Mouse (Mus musculus) liver, embryonic 14.5 days (tissue): ENCODE data around the gene Cep78. TPM values are rescaled to one million over a fixed set of nuclear protein-coding genes. Genes with fewer than 3 reads are reported as not detected.
A peak's percentile ranks its signal among the peaks of the same experiment; 100 is the strongest.

Experiments
- ATAC-seq: fragments of 200-750 bp; cut with Nextera tagmentation; 2 replicates; pipeline ENCODE4 v1.8.0; 2017; ENCODE audit warnings: moderate number of reproducible peaks, mild to moderate bottlenecking, moderate library complexity; ENCODE audit not compliant: insufficient read depth
- DNase-seq, 3 experiments: peaks; one replicate each; pipeline ENCODE4 v3.0.0-alpha.2; 2012 to 2013; ENCODE audit warnings: low read depth in 3 of 3, low spot score in 3 of 3
- H3K27ac ChIP-seq: fragments of 300-500 bp; sonication (generic); 2 replicates; pipeline ENCODE4 v1.5.1; 2014; ENCODE audit warnings: moderate library complexity, mild to moderate bottlenecking, control low read depth, inconsistent platforms
- H3K27me3 ChIP-seq: fragments of 300-500 bp; sonication (generic); 2 replicates; pipeline ENCODE4 v1.6.1; 2014; ENCODE audit warnings: mild to moderate bottlenecking, low read length, moderate library complexity; ENCODE audit not compliant: control insufficient read depth, insufficient read depth
- H3K36me3 ChIP-seq: fragments of 300-500 bp; sonication (generic); replicated peaks from 2 replicates; pipeline ENCODE4 v1.6.1; 2014; ENCODE audit warnings: low read depth; ENCODE audit not compliant: control insufficient read depth, insufficient read depth
- H3K4me1 ChIP-seq, 2 experiments: fragments of 200-500 bp in 1 of 2; fragments of 300-500 bp in 1 of 2; sonication (generic) in 1 of 2; replicated peaks; 2 replicates each; pipeline ENCODE4 v1.6.1; 2012 to 2014; ENCODE audit warnings: antibody characterized with exemption in 1 of 2, inconsistent platforms in 1 of 2, low read length in 1 of 2; ENCODE audit not compliant: control insufficient read depth in 2 of 2, insufficient read depth in 2 of 2
- H3K4me2 ChIP-seq: fragments of 300-500 bp; sonication (generic); 2 replicates; pipeline ENCODE4 v1.6.1; 2014; ENCODE audit warnings: low read depth, mild to moderate bottlenecking, control low read depth, moderate library complexity
- H3K4me3 ChIP-seq, 2 experiments: fragments of 200-500 bp in 1 of 2; fragments of 300-500 bp in 1 of 2; sonication (generic) in 1 of 2; 2 replicates each; pipeline ENCODE4 v1.5.1; 2012 to 2014; ENCODE audit warnings: low read depth in 2 of 2, low read length in 2 of 2, mild to moderate bottlenecking in 2 of 2, control low read depth in 1 of 2, inconsistent platforms in 1 of 2, moderate library complexity in 1 of 2; ENCODE audit not compliant: insufficient read depth in 1 of 2
- H3K9ac ChIP-seq: fragments of 300-500 bp; sonication (generic); replicated peaks from 2 replicates; pipeline ENCODE4 v1.6.1; 2014; ENCODE audit warnings: mild to moderate bottlenecking, control low read depth, moderate library complexity
- H3K9me3 ChIP-seq: fragments of 300-500 bp; sonication (generic); 2 replicates; pipeline ENCODE4 v1.6.1; 2016; ENCODE audit warnings: low read length, mixed read lengths; ENCODE audit not compliant: control insufficient read depth
- CTCF ChIP-seq: IDR thresholded peaks from 2 replicates; pipeline ENCODE4 v1.5.1; 2016; ENCODE audit warnings: antibody characterized with exemption, low read depth, control low read depth
- EP300 ChIP-seq: IDR thresholded peaks from 2 replicates; pipeline ENCODE4 v1.6.1; 2016; ENCODE audit warnings: antibody characterized with exemption, low read depth
- WGBS: fragments of 180-500 bp; shearing (Covaris S2); extraction: QIAGEN DNeasy Blood & Tissue Kit; methylation state at CpG from one replicate; pipeline ENCODE4 v1.1.7; 2014; ENCODE audit not compliant: insufficient replicate concordance; 5-methylcytosine and 5-hydroxymethylcytosine counted together
- polyA plus RNA-seq, 2 experiments: library from polyadenylated mRNA; depleted of rRNA in 1 of 2; stranded (reverse) in 1 of 2; unstranded in 1 of 2; fragments of >200 nt; fragmentation: Nextera tagmentation in 1 of 2; extraction: Ambion mirVana in 1 of 2; gene quantifications; 2 replicates each; pipeline versions ENCODE4 v1.2.1 to v1.2.3; 2012 to 2014

Cep78 gene
- polyA plus RNA-seq, 2 experiments: 5.1 to 8.7 TPM

DNA sequence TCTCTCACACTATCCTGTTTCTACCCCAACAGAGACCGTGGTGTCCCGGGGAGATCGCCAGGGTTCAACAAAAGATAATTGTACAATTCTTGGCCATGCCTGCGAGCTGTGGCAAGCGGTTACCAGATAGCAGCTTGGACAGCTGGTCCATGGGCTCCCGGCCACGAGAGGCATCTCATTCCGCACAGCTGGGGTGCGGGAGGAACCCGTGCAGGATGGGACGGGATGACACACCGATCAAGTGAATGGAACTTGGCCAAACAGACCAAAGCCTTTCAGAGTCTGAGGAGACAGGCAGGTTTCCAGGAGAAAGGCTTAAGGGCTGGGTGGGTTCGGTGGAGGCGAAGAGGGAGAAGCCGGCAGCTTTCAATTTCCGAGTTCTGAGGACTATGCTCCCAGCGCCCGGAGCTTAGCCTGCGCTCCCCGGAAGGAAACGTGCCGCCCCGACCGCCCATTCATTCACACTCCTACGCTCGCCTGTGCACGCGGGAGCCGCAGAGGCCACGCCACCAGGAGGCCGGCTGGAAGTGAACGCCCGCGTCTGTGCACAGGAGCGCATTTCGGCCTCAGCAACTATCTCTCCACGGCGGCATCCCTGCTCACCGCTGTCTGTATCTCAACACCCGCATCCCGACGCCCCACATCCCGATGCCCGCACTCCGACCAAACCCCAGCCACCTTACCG is 60.5 kb downstream of the Cep78 start:
- peaks cover 6 to 12% of the 10 kb centered on the region in 2 experiments; a peak in 3 of 4 replicates for H3K4me1 ChIP-seq
- H3K36me3 ChIP-seq: peaks cover 9% of the 10 kb centered on the region
- H3K4me3 ChIP-seq: peak overlapping the region; percentile 80 to 90
- ATAC-seq (peak; percentile 75), DNase-seq (peak in 1 of 3 experiments; percentile 46)
- H3K9me3 ChIP-seq: no peaks in the 10 kb centered on the region
- H3K27ac ChIP-seq: peak overlapping the region; percentile 62
- H3K9ac ChIP-seq: peak overlapping the region; percentile 80
- TF ChIP-seq EP300: no peak
- peak; percentile 42 for TF ChIP-seq CTCF
- under 1% methylated on average over 46 of the region's 46 CpGs for WGBS
- H3K4me2 ChIP-seq: peak overlapping the region; percentile 93
- no peaks in the 10 kb centered on the region for H3K27me3 ChIP-seq

DNA sequence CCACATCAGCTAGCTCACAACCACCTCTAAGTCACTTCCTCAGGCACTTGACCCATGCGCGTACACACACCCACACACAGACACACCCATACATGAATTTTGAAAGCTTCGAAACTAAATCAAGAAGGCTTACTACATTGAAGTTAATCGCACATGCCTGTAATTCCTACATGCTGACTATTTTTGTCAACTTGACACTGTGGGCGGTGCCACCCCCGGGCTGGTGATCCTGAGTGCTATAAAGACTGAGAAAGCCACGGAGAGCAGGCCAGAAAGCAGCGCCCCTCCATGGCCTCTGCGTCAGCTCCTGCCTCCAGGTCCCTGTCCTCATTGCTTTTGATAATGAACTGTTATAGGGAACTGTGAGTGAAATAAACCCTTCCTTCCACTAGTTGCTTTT is 61.4 kb downstream of the Cep78 start:
- H3K9ac ChIP-seq: peak overlapping the region; percentile 80

DNA sequence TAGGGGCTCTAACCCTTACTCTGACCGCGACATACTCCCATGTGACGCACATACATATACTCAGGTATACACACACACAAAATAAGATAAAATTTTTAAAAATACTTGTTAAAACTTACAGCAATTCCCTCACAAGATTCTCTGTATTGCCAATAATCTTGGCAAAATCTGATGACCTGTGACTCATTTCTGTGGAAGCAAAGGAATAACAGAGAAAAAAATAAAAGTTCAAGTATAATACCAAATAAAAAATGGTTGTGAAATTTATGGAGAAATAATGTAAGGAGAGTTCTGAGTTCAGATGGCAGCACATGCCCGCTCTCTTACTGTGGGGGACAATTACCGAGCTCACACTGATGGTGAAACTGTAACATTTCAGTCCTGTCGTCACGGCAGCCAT is 65.5 kb downstream of the Cep78 start:
- no peak overlapping the region for H3K4me3 ChIP-seq
- TF ChIP-seq CTCF: no peak
- TF ChIP-seq EP300: no peak
- no peak overlapping the region for H3K4me2 ChIP-seq
- H3K27ac ChIP-seq: no peak overlapping the region
- H3K4me1 ChIP-seq: peaks cover 0 to 6% of the 10 kb centered on the region in 2 experiments; a peak in 1 of 4 replicates
- DNase-seq (no peak), ATAC-seq (no peak)
- peaks cover 43% of the 10 kb centered on the region for H3K36me3 ChIP-seq
- no peaks in the 10 kb centered on the region for H3K27me3 ChIP-seq
- H3K9me3 ChIP-seq: no peaks in the 10 kb centered on the region
- WGBS: 87% methylated on average over 7 of the region's 7 CpGs
- no peak overlapping the region for H3K9ac ChIP-seq

More for the DNA sequence above, 61.4 kb downstream of the Cep78 start:
- H3K36me3 ChIP-seq: peaks cover 14% of the 10 kb centered on the region
- H3K4me1 ChIP-seq: peaks cover 6 to 12% of the 10 kb centered on the region in 2 experiments; a peak in 3 of 4 replicates
- H3K27ac ChIP-seq: peak overlapping the region; percentile 17
- peak overlapping the region; percentile 93 for H3K4me2 ChIP-seq
- no peaks in the 10 kb centered on the region for H3K27me3 ChIP-seq
- DNase-seq (peak in 1 of 3 experiments; percentile 36), ATAC-seq (no peak)
- TF ChIP-seq EP300 (no peak), CTCF (peak; percentile 40; the same call in 1 of the 2 replicates)
- no peaks in the 10 kb centered on the region for H3K9me3 ChIP-seq
- H3K4me3 ChIP-seq: peak overlapping the region; percentile 80 to 90
- 3% methylated on average over 9 of the region's 9 CpGs for WGBS

DNA sequence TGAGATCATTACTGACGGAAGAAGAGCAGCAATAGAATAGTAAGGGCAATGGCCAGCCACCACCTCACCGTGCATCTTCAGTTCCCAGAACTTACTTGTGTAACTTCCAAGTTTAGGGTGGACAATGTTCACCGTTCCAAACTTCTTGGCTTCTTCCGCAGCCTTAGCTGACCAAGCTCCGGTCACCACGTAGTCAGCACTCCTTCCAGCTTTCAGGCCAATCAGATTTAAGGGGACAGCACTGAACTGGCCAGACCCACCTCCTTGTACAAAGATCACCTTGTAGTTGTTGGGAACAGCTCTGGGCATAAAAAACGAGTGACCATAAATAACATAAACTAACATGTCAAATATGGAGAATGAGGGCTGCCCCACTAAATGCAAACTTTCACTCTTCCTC is 66.7 kb downstream of the Cep78 start:
- DNase-seq (no peak), ATAC-seq (no peak)
- WGBS: 86% methylated on average over 7 of the region's 7 CpGs
- Histone ChIP-seq H3K27ac (no peak overlapping the region), H3K4me1 (peaks cover 0 to 2% of the 10 kb centered on the region in 2 experiments; a peak in 1 of 4 replicates), H3K4me2 (no peak overlapping the region), H3K9ac (no peak overlapping the region), H3K27me3 (no peaks in the 10 kb centered on the region), H3K9me3 (no peaks in the 10 kb centered on the region), H3K36me3 (peaks cover 55% of the 10 kb centered on the region), H3K4me3 (no peak overlapping the region)
- no peak for TF ChIP-seq CTCF

DNA sequence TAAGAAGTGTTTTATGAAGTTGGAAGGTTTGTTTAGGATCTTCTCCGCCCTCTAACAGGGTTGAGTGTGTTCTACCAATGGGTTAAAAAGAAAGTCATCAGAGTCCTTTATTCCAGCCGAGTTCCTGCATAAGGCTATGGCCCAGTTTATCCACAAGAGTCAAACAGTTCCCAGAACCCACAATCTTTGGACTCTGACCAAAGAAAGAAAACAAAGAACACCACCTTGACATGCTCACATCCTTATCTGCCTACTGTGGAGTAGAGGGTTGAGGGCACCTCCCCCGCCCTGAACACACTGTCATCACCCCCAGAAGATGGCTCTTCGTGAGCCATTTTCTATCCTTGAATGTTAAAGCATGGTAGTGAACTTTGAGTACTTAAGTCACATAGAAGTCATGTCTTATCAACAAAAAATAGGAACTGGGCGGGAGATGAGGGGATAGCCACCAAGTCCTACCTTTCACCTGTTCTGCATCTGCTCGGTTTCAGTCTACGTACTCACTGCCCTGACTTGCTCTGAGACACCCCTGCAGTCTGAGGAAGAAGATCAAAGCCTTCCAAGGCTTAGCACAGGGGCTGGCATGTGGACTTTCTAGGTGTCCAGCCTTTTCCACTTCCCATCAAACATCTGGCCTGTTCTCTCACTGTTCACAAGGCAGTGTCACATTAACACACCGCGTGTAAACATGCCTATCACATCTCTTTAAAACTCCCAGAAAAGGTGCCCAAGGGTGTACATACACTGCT is 71.4 kb downstream of the Cep78 start:
- Histone ChIP-seq H3K27ac (no peak overlapping the region), H3K4me1 (no peaks in the 10 kb centered on the region), H3K36me3 (peaks cover 77% of the 10 kb centered on the region), H3K27me3 (no peaks in the 10 kb centered on the region), H3K9ac (no peak overlapping the region), H3K4me2 (no peak overlapping the region), H3K4me3 (no peak overlapping the region), H3K9me3 (no peaks in the 10 kb centered on the region)
- TF ChIP-seq CTCF (no peak), EP300 (no peak)
- DNase-seq (no peak), ATAC-seq (no peak)
- 79% methylated on average over 9 of the region's 9 CpGs for WGBS
